Mouse (Mus musculus): ENCODE measurements around the gene Crcp.

DNA sequence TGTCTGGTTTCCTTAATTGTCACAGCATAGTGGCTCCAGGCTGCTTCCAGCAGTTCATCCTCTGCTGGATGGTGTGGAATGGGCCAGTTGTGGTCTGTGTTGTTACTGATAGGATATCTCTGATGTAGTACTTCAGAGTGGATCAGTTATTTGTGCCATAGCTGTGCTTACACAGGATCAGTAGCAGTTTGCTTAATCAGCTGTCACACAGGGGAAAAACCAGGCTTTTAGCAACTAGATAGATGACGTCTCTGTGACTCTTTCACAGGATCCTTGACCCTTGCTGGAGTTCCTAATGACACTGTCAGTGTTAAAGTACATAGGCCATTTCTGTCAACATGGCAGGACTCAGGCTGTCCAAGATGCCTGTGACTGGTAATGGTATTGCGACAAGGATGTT, 4.8 kb downstream of the Crcp start:
- TF ChIP-seq POLR2A (IDR thresholded peaks at IDR 0.05; ENCODE audit: low read depth, low read length) (no peak), CTCF (IDR thresholded peaks at IDR 0.05; ENCODE audit: extremely low read depth, insufficient read length, insufficient replicate concordance, low read depth, low read length) (no peak)
